Mouse (Mus musculus): ENCODE measurements around the gene Kcnn4.
A peak's percentile ranks its signal among the peaks of the same experiment; 100 is the strongest.
"Not testable (repeated sequence)": the region's sequence is repeated elsewhere in the genome, so short reads cannot be mapped to it uniquely, and the experiment has no call there.

Kcnn4 gene

DNA sequence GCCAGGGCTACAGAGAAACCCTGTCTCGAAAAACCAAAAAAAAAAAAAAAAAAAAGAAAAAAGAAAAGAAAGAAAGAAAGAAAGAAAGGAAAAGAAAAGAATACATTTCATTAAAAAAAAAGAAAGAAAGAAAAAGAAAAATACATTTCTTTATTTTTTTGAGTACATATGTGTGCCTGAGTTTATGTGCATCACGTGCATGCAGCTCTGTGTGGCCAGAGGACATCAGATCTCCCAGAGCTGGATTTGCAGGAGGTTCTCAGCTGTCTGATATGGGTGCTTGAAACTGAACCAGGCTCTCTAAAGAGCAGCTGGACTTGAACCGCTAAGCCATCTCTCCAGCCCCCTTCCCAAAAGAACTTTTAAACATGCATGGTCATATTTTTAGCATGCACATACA, 24.0 kb downstream of the Kcnn4 start:
- no peak for DNase-seq

GRCm38 (mm10) chr7:24394475-24395161, 24.6 kb downstream of the Kcnn4 start:
- no peak for DNase-seq

DNA sequence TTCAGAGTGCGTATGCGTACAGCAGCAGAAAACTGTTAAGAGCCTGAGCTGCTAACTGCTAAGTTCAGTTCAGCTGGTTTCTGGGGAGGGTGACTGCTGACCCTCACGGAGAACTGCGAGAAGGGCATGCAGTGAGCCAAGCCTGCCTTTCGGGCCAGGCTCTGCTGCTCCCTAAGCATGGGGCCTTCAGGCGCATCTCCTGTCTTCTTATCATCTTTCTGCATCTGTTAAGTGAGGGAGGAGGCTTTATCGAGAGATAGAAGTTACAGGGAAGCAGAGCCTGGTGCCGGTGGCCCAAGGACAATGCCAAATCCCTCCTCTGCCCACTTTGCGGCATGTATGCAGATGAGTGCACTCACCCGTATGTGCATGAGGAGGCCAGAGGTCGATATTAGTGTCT, 26.8 kb downstream of the Kcnn4 start:
- no peak for DNase-seq

DNA sequence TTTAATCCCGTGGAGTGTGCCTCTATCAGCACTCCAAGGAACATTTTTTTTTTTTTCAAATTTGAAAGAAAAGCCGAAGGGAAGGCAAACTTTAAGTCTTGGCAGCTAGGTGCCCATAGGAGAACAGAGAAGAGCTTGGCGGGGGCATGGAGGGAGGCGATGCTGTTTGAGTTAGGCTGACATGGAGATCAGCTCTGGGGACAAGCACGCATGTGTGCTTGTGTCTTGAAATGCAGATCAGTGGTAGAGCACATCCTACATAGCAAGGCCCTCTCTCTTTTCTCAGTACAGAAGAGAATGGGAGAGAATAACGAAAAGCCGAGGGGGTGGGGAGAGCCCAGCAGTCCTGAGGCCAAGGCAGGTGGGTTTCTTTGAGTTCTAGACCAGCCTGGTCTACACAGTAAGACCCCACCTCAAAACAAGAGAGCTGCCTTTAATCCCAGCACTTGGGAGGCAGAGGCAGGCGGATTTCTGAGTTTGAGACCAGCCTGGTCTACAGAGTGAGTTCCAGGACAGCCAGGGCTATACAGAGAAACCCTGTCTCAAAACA, 28.4 kb downstream of the Kcnn4 start:
- DNase-seq = no peak

DNA sequence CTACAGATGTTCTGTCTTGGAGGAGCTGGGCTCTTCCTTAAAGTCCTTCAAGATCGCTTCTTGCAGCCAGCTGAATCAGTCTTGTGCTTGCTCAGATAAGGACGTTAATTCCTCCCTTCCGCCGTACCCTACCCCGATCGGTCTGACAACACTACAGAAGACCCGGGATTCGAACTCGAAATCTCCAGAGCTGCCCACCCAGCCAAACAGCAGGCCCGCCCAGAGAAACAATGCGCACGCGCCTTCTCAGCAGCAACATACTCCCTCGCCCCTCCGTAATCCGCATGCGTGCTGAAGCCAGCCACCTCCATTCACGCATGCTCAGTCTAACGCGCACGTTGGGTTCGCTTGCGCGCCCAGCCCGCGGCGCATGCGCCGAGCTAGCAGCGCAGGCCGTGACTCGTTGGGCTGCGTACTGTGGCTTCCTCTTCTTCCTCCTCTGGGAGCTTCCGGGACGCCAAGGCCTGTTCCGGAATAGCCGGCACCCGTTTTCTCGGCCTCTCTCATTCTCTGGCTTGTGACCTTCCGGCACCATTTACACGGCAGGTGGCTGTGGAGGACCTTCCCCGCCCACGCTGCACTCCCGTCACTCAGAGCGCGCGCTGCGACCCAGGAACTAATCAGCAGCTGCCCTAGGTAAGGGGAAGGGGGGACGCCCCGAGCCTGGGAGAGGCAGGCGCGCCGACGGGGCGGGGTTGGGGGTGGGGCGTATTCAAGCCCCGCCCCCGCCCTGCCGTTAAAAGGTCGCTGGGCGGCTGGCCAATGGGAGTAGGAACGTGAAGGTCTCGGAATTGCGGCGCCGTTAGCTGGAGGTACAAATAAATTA, 29.4 kb downstream of the Kcnn4 start, which contains the start of gene Smg9:
Smg9 (plus strand) TSS at position 364 of the 826 bp plus-strand sequence.
- peak; percentile 97 for DNase-seq

DNA sequence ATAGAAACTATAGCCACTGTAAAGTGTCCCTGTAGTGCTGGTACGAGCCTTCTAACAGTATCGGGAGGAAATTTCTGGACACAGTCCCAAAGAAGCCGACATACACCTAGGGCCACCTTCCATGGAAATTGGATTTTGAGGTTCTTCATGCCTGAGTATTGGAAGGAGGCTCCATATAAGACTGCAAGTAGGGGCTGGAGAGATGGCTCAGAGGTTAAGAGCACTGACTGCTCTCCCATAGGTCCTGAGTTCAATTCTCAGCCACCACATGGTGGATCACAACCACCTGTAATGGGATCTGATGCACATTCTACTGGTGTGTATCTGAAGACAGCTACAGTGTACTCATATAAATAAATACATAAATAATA, 30.0 kb downstream of the Kcnn4 start:
- no peak for DNase-seq

DNA sequence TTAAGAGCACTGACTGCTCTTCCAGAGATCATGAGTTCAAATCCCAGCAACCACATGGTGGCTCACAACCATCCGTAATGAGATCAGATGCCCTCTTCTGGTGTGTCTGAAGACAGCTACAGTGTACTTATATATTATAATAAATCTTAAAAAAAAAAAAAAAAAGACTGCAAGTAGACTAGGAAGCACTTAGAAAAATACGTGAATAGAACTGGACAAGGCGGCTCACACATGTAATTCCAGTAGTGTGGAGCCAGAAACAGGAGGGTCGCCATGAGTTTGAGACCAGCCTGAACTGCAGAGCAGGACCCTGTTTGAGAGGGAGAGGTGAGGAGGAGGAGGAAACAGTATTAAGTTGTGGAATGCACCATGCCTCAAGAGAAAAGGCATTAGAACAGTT, 30.4 kb downstream of the Kcnn4 start:
- DNase-seq = not testable (repeated sequence)

DNA sequence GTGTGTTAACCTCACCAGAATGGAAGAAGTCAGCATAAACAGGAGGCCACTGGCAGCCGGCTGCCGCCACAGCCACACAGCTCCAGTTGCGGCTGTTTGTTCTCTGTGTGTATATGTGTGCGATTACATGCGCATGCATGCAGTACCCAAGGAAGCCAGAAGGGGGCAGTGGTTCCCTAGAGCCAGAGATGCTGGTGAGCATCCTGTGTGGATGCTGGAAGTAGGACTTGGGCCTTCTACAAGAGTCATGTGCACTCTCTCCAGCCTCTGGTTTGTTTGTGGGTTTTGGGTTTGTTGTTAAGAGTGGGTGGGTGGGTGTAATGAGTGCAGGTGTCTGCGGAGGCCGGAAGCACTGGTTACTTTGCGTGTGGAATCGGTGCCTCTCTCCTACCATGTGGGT, 32.8 kb downstream of the Kcnn4 start:
- no peak for DNase-seq

DNA sequence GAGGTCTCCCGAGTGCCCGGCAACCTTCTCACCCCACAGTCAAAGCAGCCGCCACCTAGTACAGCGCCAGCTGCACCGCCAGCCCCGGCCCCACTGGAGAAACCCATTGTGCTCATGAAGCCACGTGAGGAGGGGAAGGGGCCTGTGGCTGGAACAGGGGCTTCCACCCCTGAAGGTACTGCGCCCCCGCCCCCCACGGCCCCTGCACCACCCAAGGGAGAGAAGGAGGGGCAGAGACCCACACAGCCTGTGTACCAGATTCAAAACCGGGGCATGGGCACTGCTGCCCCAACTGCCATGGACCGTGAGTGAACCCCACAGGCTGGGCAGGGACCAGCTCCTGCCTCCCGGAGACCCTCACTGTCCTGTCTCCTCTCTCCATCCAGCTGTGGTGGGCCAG, 35.6 kb downstream of the Kcnn4 start:
- no peak for DNase-seq

- DNase-seq = peak; percentile 45
Observed at GRCm38 (mm10) chr7:24406528-24407344, 36.7 kb downstream of the Kcnn4 start.

DNA sequence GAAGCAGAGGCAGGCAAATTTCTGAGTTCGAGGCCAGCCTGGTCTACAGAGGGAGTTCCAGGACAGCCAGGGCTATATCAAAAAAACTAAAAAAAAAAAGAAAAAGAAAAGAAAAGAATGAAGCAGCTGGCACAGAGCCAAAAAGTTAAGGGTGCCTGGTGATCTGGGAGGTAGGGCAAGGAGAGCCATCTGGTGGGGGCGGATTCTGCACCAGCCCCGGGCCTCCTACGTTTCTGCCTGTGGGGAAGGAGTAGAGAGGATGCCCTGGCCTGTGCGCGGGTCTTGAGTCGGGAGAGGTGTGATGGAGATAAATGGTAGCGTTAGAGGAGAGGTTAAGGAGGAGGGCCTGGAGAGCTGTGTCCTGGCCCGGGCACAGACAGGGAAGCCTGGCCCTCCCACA, 38.1 kb downstream of the Kcnn4 start:
- no peak for DNase-seq

DNA sequence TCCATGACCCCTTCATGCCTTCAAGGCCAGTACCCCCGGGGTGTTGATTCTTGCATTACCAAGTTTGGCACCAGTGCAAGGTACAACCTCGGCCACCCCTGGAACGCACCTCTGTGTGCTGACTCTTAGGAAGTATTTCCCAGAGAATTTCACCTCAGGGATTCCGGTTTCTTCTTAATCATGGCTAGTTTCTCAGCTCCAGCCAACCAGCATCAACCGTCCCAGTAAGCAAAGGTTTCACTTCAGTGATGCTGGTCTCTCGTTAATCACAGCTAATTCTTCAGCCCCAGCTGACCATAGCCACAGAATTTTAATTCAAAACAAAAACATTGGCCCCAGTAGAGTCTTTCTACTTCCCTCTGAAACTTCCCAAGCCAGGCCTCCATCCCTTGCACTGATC, 40.1 kb downstream of the Kcnn4 start:
- no peak for DNase-seq

DNA sequence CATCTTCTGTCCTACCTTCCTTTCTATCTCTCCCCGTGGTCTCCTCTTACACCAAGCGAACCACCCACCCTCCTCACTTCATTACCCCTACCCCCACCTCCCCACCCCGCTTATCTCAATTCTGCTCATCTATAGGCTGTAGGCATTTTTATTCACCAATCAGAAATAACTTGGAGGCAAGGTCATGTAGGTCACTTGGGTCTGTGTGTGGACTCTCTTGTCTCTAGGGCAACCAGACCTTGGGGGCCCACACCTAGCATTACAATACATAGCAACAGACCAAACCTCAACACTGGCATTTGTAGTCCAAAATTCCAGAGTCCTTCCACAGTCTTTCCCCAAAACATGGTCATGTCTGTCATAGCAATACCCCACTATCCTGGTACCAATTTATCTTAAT, 40.8 kb downstream of the Kcnn4 start:
- DNase-seq = no peak

- DNase-seq = no peak
Observed at GRCm38 (mm10) chr7:24413630-24414029, 43.6 kb downstream of the Kcnn4 start.

DNA sequence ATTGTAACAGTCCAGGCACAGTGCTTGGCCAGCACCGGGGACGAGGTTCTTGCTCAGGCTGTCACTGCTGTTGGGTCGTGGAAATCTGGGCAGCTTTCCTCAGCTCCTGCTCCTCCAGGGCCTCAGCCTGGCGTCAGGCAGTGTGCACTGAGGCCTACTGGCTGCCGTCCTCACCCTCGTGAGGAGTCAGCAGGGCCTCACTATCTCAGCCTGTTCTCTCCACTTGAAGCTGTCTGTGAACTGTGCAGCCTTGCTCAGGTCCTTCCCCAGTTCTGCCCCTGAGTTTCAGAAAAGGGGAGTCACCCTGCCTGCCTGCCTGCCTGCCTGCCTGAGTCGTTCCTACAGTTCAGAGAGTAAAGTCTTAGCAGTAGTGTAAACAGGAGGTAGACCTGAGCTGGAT, 45.2 kb downstream of the Kcnn4 start:
- DNase-seq = no peak

GRCm38 (mm10) chr7:24419579-24419978, 49.5 kb downstream of the Kcnn4 start:
- DNase-seq = no peak

- no peak for DNase-seq
Observed at GRCm38 (mm10) chr7:24421648-24422047, 51.6 kb downstream of the Kcnn4 start.

- no peak for DNase-seq
Observed at GRCm38 (mm10) chr7:24422251-24422650, 52.2 kb downstream of the Kcnn4 start.

DNA sequence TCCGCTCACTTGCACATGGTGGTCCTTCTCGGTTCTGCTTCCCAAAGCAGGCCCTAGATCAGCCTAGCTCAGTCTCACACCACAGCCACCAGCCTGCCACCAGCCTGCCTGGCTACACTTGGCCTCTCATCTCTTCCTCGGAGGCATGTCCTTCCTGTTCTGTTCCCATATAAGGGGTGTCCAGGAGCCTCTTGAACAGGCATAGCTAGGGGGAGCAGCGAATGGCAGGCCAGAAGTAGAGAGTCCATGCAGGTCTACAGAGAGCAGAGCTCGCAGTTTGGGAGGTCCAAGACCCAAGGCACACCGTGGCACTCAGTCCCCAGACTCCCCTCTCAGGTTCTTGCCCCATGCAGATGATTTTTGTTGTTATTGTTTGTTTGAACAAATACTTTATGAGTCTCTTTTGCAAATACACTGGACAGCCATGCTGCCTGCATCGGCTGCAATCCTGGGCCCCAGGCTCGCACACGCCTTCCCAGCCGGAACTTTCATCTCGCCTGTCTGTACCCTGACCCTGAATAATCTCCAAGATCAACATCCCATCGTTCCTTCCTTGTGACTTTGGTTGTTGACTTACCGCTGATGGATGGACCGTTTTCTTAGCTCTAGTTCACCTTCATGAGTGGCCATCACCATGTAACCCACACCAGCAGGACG, 53.2 kb downstream of the Kcnn4 start:
- DNase-seq = no peak

- DNase-seq = no peak
Observed at GRCm38 (mm10) chr7:24423956-24424732, 54.1 kb downstream of the Kcnn4 start.

DNA sequence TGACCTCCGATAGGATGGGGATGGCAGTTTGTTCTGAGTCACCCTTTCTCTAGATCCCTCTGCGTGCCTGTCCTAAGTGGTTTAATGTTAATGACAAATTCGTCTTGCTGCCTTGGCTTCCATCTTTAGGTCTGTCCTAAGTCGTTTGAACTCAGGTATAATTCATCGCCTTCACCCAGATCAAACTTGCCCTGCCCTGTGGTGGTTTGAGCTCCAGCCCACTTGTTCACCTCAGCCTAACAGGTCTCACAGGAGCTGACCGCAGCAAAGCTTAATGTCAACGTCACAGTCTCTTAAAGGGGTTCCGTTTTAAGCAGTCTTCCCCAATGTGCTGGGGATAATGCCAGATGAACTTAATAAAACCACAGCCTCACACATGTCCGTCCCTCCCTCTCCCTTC, 55.9 kb downstream of the Kcnn4 start:
- no peak for DNase-seq

DNA sequence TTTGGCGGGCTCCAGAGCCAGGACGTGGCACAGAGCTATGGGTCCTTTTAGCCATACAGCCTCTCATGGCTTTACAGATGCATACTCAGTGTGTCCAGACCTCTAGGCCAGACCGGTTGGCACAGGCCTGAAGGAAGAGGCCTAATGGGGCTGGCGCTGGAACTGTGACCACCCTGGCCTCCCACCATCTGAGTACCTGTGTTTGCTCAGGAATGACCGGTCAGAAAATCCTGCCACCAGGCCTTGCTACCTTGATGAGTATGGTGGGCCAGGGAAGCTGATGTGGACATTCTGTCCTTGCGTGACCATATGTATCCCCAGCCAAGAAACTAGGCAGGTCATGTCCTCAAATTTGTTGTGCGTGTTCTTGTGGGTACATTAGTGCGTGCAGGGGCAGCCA, 57.1 kb downstream of the Kcnn4 start:
- no peak for DNase-seq

All from right cerebral cortex, postnatal 25 days (tissue).